Comparison of ENCODE assay signal across 20 mouse cellular contexts in the genomic region with DNA sequence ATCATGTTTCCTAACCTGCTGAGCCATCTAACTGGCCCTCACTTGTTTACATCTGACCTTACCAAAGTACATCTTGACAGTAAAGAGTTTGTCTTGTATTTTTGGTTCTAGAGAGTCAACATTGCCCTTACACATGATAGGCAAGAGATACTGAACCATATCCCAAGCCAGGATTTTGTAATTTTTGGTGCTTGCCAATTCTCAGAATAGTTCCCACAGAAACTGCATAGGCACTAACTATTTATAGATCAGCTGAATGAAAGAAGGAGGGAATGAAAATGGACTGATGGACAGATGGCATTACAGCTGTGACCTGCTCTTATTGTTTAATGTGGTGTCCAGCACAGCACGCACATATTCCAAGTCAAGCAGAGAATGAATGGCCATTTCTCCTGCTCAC.
"Had no signal": no experiment of that assay in that cellular context is flagged by ENCODE, and none has a peak within 500 bp of the region (broad histone marks: within the 10 kb centered on the region; RNA-seq: fewer than 3 reads in every experiment).

No protein-coding gene starts in this region.

- H3K4me2 ChIP-seq: limb, embryonic 13.5 days; liver, embryonic 11.5 days; liver, embryonic 15.5 days; lung, embryonic 15.5 days; midbrain, embryonic 11.5 days had no signal

- DNase-seq: kidney, adult 18-20 months; kidney, postnatal 25 days; lung, postnatal 10 days; lung, postnatal 36 days; midbrain, embryonic 14.5 days; right cerebral cortex, adult 18-20 months; right cerebral cortex, postnatal 14 days; right cerebral cortex, postnatal 4 days; thymus, adult 2 months; thymus, postnatal 14 days; thymus, postnatal 4 days had no signal

- H3K4me3 ChIP-seq: limb, embryonic 10.5 days; limb, embryonic 13.5 days; liver, embryonic 15.5 days; lung, embryonic 15.5 days had no signal

- ATAC-seq: intestine, embryonic 16.5 days had no signal

- H3K9ac ChIP-seq: limb, embryonic 13.5 days; liver, embryonic 15.5 days; lung, embryonic 15.5 days had no signal

- H3K27ac ChIP-seq: kidney, postnatal 0 days; limb, embryonic 10.5 days; limb, embryonic 13.5 days; liver, embryonic 15.5 days; lung, embryonic 15.5 days; stomach, postnatal 0 days had no signal

- H3K4me1 ChIP-seq: limb, embryonic 10.5 days; limb, embryonic 13.5 days; liver, embryonic 15.5 days had no signal

- H3K27me3 ChIP-seq: limb, embryonic 13.5 days; liver, embryonic 15.5 days; lung, embryonic 15.5 days had no signal

- H3K36me3 ChIP-seq: limb, embryonic 10.5 days; liver, embryonic 15.5 days; lung, embryonic 15.5 days had no signal

- H3K9me3 ChIP-seq: limb, embryonic 10.5 days; limb, embryonic 13.5 days; liver, embryonic 15.5 days; lung, embryonic 15.5 days had no signal
